Mouse (Mus musculus) 3134 (cell line): ENCODE measurements around the gene Dusp9.

Experiments used
- DNase-seq: peaks from one replicate; pipeline ENCODE4 v3.0.0-alpha.2; 2011; ENCODE audit warnings: low spot score; ENCODE audit not compliant: insufficient read length; ENCODE audit errors: extremely low read depth

Dusp9 gene

DNA sequence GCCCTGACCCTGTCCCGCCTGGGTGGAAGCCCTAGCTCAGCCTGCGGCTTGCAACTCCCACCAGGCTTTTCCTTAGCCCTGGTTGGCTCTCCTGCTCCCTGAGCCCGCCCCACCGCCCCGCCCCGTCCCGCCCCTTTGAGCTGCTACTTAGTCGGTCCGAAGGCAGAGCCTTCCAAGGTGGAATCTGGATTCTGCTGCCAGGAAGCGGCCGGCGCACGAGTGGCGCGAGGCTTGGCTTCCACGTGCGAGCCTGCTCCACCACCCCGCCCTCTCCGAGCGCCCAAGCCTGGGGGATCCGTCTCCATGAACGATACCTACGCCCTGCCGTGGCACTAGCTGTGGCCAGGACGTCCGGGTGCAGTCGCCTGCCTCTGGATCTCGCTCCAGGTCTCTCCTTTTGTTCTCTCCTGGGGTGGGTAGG is at the start of gene Dusp9:
Dusp9 (plus strand) TSS at position 165 of the 421 bp plus-strand sequence.
- peak; percentile 87 for DNase-seq

DNA sequence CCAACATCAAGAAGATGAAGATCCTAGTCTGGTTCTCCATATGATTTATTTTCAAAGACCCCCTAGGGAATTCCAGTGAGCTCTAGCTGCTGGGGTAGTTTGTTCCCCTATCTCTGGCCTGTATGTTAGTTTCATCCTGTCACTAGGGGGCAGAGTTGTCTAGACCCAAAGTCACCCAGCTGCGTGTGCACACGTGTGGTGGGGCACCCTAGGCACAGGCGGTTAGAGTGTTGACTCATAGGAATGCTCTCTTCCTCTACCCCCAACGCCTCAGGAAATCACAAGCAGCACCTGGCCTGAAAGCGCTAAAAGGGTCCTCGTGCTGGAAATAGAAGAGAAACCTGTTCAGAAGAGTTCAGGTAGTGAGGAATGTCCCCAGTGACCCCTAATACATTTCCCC is 46.0 kb upstream of the Dusp9 start:
- DNase-seq, result peak; percentile 48

DNA sequence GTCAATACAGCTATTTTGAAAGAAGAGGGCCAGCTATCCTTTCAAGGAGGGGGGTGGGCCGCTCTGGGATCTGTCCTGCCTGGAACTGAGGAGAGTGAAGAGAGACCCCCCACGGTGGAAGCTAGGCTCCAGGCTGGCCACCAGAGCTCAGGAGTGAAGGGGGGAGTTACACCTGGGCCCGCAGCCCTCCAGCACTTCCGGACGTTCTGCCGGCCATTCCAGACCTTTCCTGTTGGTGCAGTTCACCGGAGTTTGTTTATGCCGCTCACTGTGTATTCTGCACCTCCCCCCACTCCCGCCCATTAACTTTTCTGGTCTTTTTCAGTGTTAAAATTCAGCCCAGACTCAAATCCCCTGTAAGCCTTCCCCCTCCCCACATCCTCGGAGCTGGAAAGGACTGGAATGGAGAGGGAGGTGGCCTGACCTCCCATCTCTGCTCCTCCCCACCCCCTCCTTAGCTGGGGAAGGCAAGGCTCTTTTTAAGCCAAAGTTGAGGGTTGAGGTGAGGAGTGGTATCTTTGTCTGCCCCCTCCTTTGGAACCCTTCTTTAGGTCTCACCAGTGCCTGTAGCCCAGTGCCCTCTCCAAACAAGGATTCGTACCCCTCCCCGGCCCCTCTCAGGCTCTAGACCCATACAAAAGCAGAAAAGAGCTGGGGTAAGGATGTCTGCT is 44.6 kb upstream of the Dusp9 start:
- no peak for DNase-seq

DNA sequence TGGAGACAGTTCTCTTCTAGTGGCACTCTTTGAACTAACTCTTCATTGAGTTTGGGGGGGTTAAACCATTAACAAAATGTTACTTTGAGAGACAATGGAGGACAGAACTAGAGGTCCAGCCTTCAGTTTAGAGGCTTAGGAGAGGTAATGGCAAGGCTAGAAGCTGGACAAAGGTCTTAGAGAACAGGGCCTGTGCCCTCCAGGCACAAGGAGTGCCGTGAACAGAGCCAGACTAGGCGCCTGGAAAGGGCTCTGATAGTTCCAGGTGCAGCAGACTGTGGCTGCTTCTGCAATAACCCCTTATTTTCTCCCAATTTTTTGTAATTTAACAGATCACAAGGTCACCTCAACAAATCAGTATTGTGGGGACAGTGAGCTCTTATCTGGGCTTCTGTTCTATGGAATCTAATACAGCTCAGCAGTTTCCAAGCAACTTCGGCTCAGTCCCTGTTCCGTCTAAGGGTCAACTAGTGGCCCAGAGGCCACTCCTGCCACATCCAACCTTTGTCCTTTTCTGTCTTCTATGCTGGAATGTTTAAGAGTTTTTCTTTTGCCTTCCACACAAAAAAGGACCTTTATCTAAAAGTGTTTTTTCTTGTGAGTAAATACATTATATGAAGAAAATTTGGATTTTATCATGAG is 43.8 kb upstream of the Dusp9 start:
- DNase-seq, result no peak

DNA sequence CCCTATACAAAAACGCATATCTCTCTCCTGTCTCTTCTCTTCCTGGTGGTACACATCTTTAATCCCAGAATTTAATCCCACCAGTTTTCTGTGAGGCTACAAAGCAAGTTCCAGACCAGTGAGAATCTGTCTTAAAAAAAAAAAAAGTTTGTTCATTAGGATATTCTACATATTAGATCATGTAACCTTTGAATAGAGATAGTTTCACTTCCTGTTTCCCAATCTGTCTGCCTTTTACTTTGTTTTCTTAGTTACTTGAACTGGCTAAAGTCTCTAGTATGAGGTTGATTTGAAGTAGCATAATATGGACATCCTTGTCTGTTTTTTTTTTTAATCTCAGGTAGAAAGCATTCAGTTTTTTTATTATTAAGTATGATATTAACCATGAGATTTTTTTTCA is 37.8 kb upstream of the Dusp9 start:
- no peak for DNase-seq

DNA sequence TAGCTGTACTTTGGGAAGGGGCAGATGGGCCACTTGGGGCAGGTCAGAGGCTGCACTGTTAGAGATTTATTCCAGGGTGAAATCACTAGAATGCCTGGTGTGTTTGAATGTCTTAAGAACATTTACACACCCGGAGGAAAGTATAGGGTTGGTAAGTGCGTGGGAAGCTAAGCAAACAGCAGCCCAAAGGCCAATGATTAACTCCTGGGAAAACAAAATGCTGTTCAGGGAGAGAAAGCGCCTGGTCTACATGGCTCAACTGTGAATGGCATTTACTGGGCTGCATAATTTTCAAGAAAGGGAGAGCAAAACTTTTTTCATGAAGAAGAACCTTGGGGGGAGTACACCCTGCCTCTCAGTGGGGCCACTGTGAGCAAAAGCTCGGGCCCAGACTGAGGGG is 25.6 kb upstream of the Dusp9 start:
- no peak for DNase-seq

DNA sequence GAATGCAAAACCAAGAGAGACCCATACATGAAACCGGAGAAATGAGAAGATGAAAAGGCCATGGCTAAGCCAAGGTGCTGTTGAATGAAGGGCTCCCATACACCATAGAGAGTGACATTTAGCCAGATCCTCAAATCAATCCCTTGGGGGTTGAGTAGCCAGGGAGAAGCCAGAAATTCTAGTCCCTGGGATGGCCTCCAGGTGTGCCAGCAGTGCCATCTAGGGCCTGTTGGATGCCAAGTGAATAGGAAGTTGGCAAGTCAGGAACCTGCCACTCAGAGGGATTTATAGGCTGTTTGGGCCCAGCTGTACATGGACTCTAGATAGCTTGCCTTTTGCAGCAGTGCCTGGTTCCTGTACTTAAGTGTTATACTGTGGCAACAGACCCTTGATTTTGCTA is 23.3 kb upstream of the Dusp9 start:
- no peak for DNase-seq

DNA sequence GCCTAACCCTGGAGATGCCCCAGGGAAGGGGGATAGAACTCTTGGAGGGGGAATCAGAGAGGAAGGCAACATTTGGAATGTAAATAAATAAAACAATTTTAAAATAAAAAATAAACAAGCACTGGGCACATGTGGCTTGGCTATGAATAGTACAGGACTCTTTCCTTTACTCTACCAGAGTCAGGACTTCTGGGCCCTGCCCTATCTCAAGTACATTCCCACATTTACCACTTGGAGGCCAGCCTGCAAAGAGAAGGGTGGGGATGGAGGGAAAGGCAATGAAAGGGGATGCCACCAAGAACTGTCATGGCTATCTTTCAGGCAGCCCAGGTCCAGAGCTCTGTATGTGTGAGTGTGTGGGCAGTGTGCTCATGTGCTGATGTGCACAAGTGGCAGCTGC is 19.8 kb upstream of the Dusp9 start:
- no peak for DNase-seq

DNA sequence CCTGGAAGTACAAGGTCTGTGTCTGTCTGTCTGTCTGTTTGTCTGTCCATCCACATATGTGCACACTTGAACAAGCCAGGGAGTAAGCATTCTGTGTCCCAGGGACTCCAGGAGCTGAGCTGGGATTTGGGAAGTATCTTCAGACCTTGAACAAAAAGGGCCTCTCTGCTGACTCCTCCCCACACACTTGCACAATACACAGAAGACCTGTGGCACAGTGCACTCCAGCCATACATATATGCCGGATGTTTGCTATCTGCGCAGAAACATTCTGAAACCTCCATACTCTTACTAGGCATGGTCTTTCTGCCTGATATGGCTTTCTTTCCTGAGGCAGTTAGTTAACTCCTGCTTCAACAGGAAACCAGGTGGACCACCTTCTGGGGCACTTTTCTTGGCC is 19.3 kb upstream of the Dusp9 start:
- no peak for DNase-seq

DNA sequence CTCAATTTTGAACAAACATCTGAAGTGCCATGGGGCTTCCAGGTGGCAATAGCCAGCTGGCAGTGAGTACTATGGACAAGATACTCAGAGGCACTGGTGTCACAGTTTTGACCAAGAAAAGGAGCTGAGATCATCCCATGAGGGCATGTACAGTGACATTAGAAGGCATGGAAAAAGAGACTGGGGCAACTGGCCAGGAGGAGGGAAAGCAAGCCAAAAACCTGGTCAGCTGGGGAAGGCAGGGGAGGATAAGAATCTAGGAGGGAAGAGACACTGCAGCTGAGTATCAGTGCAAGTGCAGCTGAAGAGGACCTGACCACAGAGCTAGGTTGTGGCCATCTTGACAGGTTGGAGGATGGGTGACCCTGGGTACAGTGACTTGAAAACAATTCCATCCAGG is 12.2 kb upstream of the Dusp9 start:
- DNase-seq, result no peak

DNA sequence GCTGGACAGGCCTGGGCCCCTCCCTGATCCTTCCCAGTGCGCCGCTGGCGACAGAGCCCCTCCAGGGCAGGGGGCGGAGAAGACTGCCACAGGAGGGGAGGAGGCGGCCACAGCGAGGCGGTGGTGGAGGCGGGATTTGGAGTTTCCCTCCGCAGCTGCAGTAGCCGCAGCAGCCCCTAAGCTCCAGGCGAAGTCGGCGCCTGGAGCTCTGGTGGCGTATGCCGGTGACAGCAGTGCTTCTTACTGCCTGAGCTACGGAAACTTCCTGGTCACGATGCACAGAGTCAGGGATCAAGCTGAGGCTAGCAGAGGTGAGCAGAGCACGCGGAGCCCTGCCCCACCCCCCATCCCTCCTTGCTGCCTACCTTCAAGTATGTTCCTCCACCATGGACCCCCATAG is 3.8 kb upstream of the Dusp9 start:
- no peak for DNase-seq

DNA sequence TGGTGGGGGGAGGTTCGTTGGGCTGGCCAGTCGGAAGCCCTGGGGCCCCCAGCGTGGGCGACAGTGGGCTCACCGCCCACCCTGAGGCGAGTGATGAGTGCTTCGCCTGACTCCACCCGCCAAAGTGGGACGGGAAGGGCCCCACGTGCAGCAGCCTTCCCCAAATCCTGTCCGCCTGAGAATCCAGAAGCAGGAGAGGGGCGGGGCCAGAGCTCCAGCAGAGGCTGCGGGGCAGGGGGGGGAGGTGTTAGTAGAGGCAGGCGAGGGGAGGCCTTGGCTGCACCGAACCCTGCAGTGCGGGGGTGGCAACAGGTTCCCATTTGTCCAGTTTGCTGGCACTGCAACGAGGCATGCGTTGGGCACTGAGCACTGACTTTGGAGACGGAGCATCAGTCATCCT is 1.8 kb upstream of the Dusp9 start:
- no peak for DNase-seq

DNA sequence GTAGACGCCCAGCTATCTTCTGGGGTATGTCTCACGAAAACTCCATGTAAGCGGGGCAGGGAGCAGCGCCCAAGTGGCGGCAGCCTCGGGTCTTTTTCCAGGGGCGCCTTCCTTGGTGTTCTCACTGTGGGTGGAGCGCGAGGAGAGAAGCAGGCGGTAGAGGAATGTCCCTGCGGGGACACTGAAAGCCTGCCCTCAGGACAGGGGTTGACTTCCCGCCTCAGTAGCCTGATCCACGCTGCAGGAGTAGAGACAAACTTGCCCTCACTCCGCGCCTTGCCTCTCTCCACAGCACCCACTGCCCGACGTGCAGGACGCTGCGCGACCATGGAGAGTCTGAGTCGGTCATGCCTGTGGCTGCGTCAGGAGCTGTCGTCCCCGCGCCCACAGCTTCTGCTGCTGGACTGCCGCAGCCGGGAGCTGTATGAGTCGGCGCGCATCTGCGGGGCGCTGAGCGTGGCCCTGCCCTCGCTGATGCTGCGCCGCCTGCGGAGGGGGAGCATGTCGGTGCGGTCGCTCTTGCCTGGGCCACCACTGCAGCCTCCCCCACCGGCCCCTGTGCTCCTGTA is 766 bp downstream of the Dusp9 start:
- DNase-seq, result peak; percentile 35

DNA sequence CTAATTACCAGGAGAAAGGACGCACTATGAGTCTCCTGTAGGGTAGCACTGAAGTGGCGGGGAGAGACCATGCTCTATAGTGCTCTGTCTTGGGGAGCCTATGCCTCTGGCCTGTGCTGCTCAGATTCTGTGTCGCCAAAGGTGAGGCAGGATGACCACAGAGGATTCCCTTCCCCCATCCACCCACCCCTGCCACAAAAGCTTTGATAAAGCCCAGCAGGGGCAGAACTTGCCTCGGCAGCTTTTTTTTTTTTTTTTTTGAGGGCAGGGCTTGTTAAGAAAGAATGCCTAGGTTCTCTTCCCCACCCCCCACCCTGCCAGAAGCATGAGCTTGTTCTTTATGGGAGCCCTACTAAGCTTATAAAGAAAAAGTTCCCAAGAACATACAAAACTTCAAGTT is 5.9 kb downstream of the Dusp9 start:
- DNase-seq, result no peak

DNA sequence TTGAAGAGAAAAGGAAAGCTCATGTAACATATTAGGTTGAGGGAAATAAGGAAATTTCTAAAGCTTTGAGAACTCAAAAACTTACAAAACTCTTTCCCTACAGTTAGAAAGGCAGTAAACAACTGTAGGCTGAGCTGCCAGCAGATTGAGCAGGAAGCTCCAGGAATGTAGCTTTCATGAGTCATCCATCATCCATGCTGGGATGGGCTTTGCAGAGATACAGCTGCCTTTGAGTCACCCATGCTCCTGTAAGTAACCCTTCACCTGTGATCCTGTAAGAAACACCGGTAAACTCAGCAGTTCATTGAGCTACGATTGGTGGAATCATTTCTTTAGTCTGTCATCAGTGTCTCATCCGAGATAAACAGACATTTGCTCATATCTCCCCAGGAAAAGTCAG is 11.7 kb downstream of the Dusp9 start:
- no peak for DNase-seq

DNA sequence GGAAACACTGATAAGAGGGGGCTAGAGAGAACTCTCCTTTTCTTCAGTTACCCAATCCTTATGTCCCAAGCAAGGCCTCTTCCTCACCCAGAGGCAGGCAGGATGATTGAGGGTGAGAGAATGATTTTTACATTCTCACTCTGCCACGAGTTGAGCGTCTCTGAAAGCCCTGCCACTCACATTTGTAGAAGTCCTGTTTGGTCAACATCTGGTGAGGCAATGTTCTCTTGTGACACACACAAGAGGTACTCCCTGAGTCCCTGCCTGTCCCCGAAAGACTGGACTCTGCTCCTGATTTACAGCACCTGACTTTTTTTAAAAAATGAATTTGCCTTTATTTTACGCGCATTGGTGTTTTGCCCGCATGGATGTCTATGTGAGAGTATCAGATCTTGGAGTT is 14.2 kb downstream of the Dusp9 start:
- no peak for DNase-seq

DNA sequence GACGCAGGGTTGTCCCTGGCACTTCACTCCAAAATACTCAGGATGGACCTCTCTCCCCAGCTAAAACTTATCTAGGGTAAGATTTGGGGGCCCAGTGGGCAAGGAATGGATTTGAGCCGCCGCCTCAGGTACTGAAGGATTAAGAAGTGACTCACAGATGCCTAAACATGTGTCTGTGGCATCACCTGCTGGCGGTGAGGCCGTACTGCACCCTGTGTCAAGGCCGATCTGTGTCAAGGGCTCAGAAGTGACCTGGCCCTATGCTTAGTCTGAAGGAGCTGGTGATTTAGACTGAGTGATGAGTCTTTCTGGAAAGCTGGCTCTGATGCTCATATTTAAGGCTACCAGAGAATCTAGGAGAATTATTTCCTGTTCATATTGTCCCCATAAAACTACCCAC is 15.0 kb downstream of the Dusp9 start:
- peak; percentile 61 for DNase-seq

DNA sequence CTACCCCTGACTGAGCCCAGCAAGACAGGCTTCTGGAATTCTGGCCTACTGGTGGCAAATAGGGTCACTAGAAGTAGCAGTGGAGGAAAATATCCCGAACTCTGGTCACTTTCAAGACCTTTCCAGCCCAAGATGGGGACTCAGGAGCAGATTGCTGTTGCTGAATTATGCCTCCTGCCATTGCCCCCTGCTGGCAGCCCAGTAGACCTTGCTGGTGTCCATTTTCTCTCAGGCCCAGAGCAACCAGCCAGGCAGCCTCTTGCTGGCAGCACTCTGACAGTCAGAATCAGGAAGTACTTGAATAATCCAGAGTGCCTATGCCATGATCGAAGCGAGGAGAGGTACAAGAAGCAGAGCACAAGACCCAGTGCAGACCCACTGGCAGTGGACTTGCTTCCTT is 16.3 kb downstream of the Dusp9 start:
- peak; percentile 28 for DNase-seq

DNA sequence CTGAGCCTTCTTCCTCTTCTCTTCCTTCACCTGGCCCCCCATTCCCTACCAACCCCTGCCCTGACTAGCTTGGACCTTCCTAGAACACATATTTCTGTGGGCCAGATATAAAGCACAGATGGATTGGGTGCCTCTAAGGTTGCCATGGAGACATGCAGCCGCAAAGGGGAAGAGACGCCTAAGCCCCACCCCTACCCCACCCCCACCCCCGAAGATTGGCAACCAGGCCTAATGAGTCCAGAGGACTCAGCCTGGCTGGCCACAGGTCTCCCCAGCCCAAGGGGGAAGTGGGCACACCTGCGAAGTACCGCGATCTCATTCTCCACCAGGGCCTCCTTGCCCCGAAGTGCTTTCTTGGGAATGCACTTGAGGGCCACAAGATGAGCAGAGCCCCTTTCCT is 19.2 kb downstream of the Dusp9 start:
- DNase-seq, result no peak

DNA sequence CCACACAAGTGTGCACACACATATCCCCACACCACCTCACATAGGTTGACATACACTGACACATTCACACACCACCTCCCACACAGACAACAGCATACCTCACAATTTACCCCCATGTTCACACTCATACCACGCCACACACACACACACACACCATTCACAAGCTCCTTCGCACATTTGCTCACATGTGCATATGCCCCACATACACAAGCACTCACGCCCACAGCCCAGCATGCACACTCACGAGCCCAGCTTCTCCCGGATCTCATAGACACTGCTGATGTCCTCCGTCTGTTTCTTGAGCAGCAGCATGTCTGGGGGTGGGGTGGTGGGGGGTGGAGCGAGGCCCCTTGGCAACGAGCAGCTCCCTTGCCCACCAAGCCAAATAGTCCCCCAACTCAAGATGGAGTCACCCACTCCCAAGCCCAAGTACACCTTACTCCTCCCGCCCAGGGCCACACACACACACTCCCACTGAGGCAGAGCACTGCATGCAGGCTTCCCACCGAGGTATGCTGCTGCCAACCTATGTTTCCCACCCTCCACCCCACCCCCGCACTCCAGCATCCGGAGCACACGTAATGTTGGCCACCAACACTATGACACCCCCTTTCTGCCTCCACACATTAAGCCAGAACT is 19.8 kb downstream of the Dusp9 start:
- DNase-seq, result no peak

DNA sequence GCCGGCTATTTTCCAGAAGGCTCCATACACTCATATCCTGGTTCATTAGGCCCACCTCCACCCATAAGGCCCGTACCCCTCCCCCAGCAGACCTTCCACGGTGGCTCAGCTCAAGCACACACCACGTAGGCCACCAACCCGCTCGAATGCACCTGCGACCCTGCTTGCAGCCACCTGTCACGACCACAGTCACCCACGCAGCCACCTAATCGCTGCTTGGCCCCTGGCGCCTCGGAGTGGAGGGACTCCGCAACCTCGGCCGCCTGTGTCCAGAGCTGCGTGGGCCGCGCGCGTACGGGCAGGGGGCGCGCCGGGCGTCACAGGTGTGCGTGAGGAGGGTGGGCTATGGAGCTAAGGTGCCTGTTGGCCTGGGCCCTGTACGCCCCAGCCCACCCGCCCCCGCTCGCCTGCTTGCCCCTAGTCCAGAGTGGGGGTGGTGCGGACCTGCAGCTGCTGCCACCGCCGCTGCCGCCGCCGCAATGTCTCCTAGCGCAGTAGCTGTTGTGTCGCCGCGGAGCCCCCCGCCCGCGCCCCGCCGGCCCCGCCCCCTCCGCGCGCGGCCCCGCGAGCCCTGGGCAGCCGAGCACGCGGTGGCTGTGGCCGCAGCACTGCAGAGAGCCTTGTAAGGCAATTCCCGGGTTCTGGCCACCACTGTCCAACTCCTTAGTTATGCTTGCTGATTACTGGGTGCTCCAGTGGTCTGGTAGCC is 20.5 kb downstream of the Dusp9 start, which contains the start of gene Pnck:
Pnck (minus strand) TSS at position 543 of the 709 bp plus-strand sequence.
- DNase-seq, result no peak
